24 mouse cellular contexts compared by ENCODE assay signal in genomic region chr3:41177124-41177523, GRCm38 (mm10).
DNase-seq lines count a peak whose midpoint lies in the region; ATAC-seq lines count a peak whose summit lies in the region.
"Had no signal": no experiment of that assay in that cellular context is flagged by ENCODE, and none has a peak within 500 bp of the region (broad histone marks: within the 10 kb centered on the region; RNA-seq: fewer than 3 reads in every experiment).

No protein-coding gene starts in this region.

- H3K9ac ChIP-seq in heart, embryonic 14.5 days (ENCODE audit: low read length): peak overlapping the region; percentile 21; the same call in 1 of the 2 replicates
- H3K9ac ChIP-seq: forebrain, embryonic 13.5 days; forebrain, postnatal 0 days; heart, embryonic 15.5 days; hindbrain, embryonic 15.5 days had no signal

- DNase-seq in heart, adult 9 months (ENCODE audit: low spot score in 2 of 2): no peak
- peak; percentile 25 for DNase-seq in thymus, postnatal 14 days
- no peak for DNase-seq in thymus, postnatal 36 days
- no peak for DNase-seq in kidney, adult 11 months
- DNase-seq: adrenal gland, postnatal 14 days; B cell, adult 2 months; cerebellum, adult 11-12 months; cerebellum, adult 9-11 months; cerebellum, postnatal 36 days; forebrain, postnatal 0 days; gastrocnemius, adult 2 months; gastrocnemius, postnatal 25 days; heart, postnatal 14 days had no signal

- H3K27ac ChIP-seq in heart, embryonic 14.5 days (replicated peaks in 1 of 2; ENCODE audit: control insufficient read depth in 1 of 2, insufficient read depth in 1 of 2, low read depth in 2 of 2, low read length in 2 of 2): peak overlapping the region in 1 of 2 experiments; percentile 28; a peak in 1 of 4 replicates
- H3K27ac ChIP-seq: embryonic facial prominence, embryonic 10.5 days; forebrain, embryonic 13.5 days; gastrocnemius, adult 2 months; heart, embryonic 15.5 days; hindbrain, embryonic 15.5 days had no signal

- peaks cover 15 to 35% of the 10 kb centered on the region in 2 experiments for H3K4me1 ChIP-seq in heart, embryonic 14.5 days (ENCODE audit: control insufficient read depth in 2 of 2, insufficient read depth in 2 of 2, low read length in 2 of 2)
- H3K4me1 ChIP-seq: embryonic facial prominence, embryonic 10.5 days; forebrain, embryonic 13.5 days; hindbrain, embryonic 15.5 days had no signal

- H3K9me3 ChIP-seq in heart, embryonic 14.5 days (ENCODE audit: control insufficient read depth, low read length): no peaks in the 10 kb centered on the region
- H3K9me3 ChIP-seq: embryonic facial prominence, embryonic 10.5 days; forebrain, embryonic 13.5 days; G1E; heart, embryonic 15.5 days; hindbrain, embryonic 15.5 days had no signal

- no peaks in the 10 kb centered on the region for H3K27me3 ChIP-seq in heart, embryonic 14.5 days (ENCODE audit: control insufficient read depth, insufficient read depth, low read length)
- H3K27me3 ChIP-seq: forebrain, embryonic 13.5 days; heart, embryonic 15.5 days; hindbrain, embryonic 15.5 days had no signal

- ATAC-seq in heart, embryonic 14.5 days (ENCODE audit: insufficient number of reproducible peaks, insufficient read depth, low FRiP score, low read depth): no peak
- ATAC-seq in common myeloid progenitor, adult 5-6 weeks (replicated peaks; ENCODE audit: low read depth, poor library complexity, severe bottlenecking): peak; percentile 58
- ATAC-seq in megakaryocyte progenitor cell, adult 5-6 weeks (replicated peaks; ENCODE audit: poor library complexity): no peak
- ATAC-seq: activated CD4-positive, CD25-positive, alpha-beta regulatory T cell, adult 4 months; CD4-positive, CD25-positive, alpha-beta regulatory T cell, adult 4 months; forebrain, embryonic 13.5 days; forebrain, postnatal 0 days; intestine, embryonic 16.5 days had no signal

- no peaks in the 10 kb centered on the region for H3K36me3 ChIP-seq in heart, embryonic 14.5 days (ENCODE audit: control insufficient read depth, insufficient read depth, low read length)
- H3K36me3 ChIP-seq: embryonic facial prominence, embryonic 10.5 days; G1E; heart, embryonic 15.5 days; hindbrain, embryonic 15.5 days had no signal

- no peak overlapping the region for H3K4me2 ChIP-seq in heart, embryonic 14.5 days (ENCODE audit: low read length)
- H3K4me2 ChIP-seq: forebrain, embryonic 13.5 days; heart, embryonic 15.5 days; hindbrain, embryonic 15.5 days had no signal

- no peak overlapping the region for H3K4me3 ChIP-seq in heart, embryonic 14.5 days (ENCODE audit: control insufficient read depth in 1 of 2, insufficient read depth in 1 of 2, low read depth in 1 of 2, low read length in 2 of 2)
- H3K4me3 ChIP-seq: embryonic facial prominence, embryonic 10.5 days; forebrain, embryonic 13.5 days; gastrocnemius, adult 2 months; heart, embryonic 15.5 days; hindbrain, embryonic 15.5 days had no signal
